Mouse (Mus musculus): Measurements from ENCODE around the gene Olfr345.

The Olfr345 gene

DNA sequence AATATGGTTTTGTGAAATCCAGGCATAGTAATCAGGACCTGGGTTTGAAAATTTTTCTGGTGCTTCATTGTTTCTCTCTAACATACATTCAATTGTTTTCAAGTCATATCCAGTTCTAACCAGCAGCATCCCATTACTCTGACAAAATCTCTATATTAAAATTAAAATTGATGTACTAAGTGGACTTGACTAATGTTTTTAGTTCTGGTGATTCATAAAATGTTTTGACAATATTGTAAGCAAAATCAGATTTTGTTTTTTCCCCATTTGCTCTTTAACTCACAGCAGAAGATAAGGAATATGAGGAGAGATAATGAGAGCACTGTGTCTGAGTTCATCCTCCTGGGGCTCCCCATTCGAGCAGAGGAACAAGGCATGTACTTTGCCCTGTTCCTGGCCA lies at the start of gene Olfr345:
Gene Olfr345, plus strand, starts transcription at position 301 of the 400 bp plus-strand sequence.
- in situ Hi-C loops (cut with MseI, MboI): no loop called here

GRCm38 (mm10) chr2:36685488-36685887 lies 45.6 kb downstream of the Olfr345 start, which contains the start of gene Olfr346:
Gene Olfr346, plus strand, starts transcription at chr2:36685788.
- in situ Hi-C loops (cut with MseI, MboI): no loop called here

Data from mouse trophoblast stem cell (cell line).